Mouse (Mus musculus) cortical plate, adult 2 months (tissue): ENCODE measurements at regions not wholly inside any gene's neighbourhood (a gene's known extent, or its start where the extent isn't known, plus 50 kb on each side); places are given as distances from the start of the nearest gene placed in this dataset.

Source experiments
- CTCF ChIP-seq: fragments of 200-500 bp; IDR thresholded peaks from 2 replicates; pipeline ENCODE4 v1.5.1; 2011; ENCODE audit warnings: mild to moderate bottlenecking, control low read depth, low read length; ENCODE audit not compliant: insufficient read depth; ENCODE audit errors: extremely low read depth
- POLR2A ChIP-seq: fragments of 200-500 bp; IDR thresholded peaks from 2 replicates; pipeline ENCODE4 v1.6.1; 2011; ENCODE audit warnings: mild to moderate bottlenecking, low read length, control low read depth; ENCODE audit not compliant: insufficient read depth; ENCODE audit errors: extremely low read depth

- TF ChIP-seq POLR2A = no peak
- TF ChIP-seq CTCF = no peak
Observed at GRCm38 (mm10) chr7:117103035-117103434, 277.7 kb upstream of the Xylt1 start.
